Mouse (Mus musculus): ENCODE results near the gene Ccm2l.

The Ccm2l gene

DNA sequence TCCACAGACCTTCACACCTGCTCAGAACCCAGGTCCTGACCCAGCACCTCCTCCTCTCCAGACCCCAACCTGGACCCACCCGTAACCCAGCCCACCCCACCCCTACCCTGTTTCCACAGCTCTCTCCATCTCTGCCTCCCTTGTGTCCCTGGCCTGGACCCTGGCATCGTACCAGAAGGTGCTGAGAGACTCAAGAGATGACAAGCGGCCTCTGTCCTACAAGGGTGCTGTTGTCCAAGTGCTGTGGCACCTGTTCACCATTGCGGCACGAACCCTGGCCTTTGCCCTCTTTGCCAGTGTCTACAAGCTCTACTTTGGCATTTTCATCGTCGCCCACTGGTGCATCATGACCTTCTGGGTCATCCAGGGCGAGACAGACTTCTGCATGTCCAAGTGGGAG, 11.9 kb upstream of the Ccm2l start:
- DNase-seq: no peak

DNA sequence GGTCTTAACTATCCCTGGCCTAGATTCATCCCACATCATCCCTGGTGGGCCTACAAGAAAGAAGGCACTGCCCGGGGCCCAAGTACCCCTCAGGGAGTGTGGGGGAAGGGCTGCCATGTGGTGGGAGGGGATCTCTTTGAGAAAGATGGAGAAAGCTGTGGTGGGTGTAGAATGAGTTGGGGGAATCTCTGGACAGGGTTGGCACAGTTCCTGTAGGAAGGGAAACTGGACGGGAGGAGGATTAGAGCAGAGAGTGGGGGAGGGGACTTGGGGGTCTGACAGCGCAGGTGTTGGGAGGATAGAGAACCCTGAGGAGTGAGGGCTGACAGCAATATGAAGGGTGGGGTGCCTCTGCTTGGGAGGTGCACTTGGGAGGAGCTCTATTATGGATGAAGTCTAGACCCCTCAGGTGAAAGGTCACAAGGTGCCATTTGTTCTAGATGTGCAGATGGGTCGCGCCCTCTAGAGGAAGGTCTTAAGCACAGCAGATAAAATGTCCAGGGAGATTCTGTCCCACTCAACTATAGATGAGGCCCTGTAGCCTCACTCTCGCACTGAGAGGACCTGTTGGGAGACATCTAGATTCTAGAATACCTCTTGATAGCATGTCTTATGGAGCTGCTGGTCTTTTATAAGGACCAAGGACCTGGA, 10.4 kb upstream of the Ccm2l start:
- no peak for DNase-seq

DNA sequence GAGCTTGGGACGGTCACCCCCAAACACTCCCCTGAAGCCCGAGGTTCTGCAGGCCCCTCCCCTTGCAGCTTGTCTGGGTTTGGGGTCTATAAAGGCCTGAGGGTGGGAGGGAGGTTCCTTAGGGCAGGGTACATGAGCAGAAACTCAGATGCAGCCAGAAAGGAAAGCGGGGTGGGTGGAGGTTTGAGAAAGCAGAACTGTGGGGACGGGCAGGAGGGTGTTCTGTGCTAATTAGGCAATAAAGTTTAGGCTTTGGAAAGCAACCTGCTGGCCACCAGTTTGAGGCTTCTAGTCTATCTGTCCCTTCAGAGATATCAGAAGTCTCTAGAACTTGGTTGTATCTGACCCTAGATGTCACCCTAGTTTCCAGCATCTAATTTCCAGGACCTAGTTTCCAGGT, 7.4 kb upstream of the Ccm2l start:
- DNase-seq: no peak

DNA sequence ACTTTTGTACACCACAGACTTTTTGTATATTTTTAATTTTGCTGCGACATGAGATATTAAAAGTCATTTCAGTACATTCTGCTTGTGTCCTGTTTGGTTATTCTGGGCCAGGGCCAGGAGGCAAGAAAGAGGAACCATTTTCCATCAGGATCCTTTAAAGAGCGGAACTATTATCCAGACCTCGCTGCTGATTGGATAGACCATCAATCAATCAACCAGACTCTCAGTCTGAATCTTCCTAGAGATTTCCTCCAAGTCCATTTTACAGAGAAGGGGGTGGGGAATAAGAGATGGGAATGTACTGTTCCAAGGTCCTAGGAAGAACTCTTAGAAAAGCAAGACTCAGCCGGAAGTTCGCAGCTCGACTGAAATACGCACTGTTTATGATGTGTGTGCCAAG, 5.5 kb upstream of the Ccm2l start:
- no peak for DNase-seq

DNA sequence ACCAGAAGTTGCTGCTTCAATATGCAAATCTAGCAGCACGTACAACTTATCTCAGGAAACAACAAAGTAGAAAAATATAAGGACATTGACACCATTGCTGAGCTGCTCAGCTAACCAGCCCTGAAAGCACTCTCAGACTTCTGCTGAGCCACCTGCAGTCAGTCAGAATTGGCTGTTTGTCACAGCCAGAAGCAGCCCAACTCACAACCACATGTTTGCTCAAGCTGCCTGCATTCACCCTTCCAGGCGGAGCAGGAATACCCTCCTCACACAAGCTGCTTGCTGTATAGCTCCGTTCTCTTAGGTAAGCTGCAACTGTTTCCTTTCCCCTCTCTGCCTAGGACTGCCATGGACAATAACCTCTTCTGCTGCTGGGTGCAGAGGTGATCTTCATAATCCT, 2.4 kb upstream of the Ccm2l start:
- DNase-seq: no peak

DNA sequence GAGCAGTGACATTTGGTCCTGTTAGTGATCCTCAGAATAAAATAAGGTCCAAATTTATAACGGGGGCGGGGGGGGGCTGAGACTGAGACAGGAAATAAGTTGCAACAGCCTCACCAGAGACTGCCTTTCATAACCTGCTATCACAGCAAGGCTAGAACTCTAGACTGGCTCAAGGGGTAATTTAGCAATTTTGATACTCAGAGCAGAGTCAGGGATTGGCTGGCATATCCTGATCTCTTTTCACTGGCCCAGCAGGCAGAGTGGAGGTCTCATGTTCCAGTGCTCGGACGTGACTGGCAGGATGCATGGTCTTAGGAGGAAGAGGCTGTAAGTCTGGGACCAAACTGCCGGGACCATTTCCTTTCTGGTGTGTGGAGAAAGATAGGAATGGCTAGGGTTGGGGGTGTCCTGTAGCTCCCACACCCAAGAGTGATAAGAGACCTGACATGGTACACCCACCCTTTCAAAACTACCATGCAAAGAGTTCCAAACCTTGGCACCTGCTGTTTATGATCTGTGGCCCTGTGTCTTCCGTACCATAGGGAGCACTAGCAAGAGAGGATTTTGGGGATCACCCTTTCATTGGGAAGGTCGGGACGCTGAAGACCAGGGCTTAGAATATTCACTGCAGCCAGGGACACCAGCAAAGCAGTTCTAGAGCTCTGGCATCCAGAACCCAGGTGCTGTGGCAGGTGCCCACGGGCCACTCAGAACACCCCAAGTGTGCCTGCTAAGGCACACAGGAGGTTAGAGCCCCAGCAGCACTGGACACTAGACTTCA, 1.4 kb upstream of the Ccm2l start:
- no peak for DNase-seq

DNA sequence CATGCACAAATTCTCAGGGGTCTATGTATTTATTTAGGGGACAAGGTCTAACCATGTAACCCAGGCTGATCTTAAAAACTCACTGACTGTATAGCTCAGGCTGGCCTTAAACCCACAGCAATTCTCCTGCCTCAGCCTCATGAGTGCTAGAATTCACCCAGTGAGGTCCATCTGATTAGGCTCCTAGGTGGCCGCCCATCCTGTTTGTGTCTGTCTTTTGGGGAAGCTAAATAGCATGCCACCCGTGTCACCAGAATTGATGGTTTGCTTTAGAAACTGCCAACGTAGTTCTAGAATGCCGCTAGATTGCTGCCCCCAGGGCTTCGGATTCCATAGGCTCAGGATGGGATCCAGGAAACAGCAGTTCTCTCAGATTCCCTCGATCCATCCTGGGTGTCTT, 1.2 kb downstream of the Ccm2l start:
- no peak for DNase-seq

DNA sequence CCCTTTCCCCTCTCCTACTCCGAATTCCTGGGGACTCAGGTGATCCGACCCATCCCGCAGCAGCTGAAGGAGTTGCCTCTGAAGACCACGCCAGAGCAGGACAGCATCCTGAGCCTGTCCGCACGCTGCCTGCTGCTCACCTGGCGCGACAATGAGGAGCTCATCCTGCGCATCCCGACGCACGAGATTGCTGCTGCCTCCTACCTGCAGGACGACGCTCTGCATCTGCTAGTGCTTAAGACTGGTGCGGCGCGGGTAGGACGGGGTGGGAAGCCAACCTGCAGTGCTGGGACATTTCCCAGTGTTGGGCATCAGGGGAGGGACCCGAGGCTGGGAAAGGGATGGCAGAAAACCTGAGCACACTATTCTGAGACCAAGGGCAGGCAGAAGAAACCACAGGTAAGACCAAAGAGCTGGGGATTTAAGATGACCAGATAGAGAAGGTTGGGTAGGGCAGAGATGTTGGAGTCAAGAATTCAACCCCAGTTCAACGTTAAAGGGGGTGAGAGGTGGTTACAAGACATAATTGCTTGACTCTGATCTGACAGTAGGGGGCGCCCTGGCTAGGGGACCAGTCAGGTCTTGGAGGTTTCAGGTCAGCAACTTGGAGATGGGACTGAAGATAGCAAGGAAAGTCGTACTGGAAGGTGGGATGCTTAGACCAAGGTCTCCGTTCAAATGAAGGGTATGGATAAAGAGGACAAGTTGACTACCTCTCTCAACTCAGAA, 5.2 kb downstream of the Ccm2l start:
- DNase-seq: peak in 1 of 2 experiments; percentile 50

DNA sequence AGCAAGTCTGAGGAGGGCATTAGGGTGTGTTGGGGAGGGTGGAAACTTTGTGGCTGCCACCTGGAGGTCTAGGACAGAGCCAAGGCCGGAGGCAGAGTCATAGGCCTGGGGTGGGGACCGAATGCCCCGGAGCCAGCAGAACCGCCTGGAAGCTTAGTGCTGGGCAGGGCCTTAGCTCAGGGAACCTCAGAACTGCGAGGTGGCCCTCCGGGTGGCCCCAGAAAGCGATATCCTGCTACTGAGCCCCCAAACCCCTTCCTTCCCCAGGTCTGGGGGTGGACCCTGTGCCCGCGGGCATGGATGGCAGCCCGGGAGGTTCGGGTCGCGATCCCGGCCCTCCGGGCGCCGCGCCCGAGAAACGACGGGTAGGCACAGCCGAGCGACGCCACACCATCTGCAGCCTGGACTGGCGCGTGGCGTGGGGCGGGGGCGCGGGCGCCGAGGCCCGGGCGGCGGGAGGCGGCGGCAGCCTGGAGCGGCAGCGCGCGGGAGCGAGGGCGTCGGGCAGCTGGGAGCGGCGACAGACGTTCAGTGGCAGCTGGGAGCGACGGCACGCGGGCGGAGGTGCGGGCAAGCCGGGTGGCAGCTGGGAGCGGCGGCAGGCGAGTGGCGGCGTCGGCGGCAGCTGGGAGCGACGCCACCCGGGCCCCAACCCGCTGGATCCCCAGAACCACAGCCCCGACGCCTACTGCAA, 5.9 kb downstream of the Ccm2l start:
- no peak for DNase-seq

DNA sequence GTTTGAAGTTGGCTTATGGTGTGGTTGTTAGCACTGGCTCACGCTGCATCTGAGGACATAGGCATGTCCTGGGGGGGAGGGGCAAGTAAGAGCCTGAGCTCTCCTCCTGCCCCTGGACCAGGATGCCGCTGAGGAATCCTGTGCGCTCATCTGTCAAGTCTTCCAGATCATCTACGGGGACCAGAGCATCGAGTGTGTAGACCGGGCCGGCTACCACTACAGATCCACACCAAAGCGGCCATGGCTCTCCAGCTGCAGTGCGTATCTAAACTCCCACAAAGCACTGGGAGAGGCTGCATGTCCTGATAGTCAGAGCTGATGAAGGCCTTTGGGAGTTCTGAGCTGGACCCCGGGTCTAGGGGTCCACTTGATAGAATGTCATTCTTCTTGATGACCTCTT, 8.9 kb downstream of the Ccm2l start:
- DNase-seq: no peak

DNA sequence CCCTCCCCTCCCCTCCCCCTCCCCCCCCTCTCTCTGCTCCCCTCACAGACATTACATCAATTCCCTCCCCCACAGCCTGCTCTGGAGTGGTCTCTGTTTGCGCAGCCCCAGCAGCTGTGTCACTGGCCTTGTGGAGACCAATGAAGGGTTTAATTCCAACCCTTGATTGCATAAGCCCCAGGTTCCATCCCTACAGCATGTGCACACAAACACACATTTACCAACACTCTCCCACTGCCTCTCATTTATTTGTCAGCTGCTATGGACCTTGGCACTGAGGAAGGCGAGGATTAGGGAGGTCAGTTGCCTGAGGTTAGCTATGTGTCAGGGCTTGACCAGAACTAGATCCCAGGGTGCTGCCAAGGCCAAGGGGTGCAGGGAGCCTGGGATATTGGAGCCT, 10.2 kb downstream of the Ccm2l start:
- peak in 1 of 2 experiments; percentile 16 for DNase-seq

DNA sequence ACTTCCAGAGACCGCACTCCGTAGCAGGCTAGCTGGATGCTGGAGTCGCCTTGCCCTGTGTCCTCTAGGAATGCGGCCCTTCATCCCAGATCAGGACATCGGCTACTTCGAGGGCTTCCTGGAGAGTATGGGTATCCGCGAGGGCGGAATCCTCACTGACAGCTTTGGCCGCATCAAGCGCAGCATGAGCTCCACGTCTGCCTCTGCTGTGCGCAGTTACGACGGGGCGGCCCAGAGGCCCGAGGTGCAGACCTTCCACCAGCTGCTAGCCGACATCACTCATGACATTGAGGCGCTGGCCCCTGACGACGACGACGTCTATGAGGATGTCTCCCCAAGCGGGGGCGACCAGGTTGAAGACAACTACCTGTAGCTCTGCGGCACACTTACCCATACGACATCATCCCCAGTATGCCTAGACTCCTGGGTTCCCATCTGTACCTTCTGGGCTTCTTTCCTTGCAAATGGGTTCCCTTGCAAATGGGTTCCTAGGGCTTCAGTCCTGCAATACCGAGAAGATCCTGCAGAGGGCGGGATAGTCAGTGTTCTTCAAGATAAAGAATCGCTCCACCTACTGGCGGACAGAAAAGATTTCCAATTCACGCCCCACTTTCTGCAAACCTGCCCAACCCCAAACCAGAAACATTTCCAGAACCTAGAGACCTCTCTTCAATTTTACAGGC, 15.2 kb downstream of the Ccm2l start:
- DNase-seq: peak; percentile 63 to 83

DNA sequence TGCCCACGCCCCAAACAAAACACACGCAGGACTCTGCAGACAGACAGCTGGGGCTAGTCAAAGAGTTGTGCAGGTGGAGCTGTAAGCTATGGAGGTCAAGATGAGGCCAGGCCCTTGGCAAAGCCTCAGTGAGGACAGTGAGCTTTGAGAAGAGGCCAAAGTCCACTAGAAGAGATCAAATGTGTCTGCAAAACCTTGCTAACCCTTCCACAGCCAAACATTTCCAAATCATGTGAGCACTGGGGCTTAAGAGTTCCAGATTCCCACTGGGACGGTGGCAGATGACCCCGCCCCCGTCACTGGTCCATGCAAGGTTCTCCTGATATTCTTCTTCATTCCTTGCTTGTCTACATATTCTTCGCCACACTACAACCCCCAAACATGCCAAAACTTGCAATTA, 16.1 kb downstream of the Ccm2l start:
- DNase-seq: peak in 1 of 2 experiments; percentile 16

DNA sequence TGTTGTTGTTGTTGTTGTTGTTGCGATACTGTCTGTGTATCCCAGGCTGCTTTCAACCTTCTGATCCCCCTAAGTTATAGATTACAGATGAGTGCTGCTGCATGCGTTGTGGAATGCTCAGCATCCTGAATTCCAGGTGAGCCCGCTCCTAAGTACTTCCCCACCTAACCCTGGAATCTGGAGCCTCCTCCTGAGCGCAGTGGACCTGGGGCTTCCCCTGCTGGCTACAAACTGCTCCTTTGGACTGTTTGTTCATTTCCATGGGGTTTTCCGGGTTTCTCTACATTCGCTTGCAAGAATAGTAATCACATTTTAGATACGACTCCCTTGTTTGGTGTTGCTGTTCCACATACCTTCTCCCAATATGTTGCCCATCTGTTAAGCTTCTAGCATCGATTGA, 17.5 kb downstream of the Ccm2l start:
- peak in 1 of 2 experiments; percentile 61 for DNase-seq

DNA sequence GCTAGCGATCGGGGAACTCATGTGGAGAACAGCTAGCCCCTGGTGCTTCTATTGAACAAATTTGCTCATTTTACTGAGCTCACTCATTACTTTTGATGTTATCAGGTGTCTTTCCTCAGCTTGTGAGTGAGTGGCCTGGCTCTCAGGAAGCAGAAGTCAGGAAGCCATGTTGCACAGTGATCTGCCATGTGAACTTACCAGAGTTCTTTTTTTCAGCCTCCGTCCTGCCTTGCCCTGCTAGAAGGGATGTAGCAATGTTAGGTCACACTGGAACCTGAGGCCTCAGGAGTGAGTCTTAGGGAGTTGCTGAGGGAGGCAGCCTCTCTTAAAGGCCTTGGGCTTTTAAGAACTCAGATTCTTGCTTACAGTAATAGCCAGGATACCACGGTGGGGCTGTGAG, 18.1 kb downstream of the Ccm2l start:
- peak in 1 of 2 experiments; percentile 20 for DNase-seq

DNA sequence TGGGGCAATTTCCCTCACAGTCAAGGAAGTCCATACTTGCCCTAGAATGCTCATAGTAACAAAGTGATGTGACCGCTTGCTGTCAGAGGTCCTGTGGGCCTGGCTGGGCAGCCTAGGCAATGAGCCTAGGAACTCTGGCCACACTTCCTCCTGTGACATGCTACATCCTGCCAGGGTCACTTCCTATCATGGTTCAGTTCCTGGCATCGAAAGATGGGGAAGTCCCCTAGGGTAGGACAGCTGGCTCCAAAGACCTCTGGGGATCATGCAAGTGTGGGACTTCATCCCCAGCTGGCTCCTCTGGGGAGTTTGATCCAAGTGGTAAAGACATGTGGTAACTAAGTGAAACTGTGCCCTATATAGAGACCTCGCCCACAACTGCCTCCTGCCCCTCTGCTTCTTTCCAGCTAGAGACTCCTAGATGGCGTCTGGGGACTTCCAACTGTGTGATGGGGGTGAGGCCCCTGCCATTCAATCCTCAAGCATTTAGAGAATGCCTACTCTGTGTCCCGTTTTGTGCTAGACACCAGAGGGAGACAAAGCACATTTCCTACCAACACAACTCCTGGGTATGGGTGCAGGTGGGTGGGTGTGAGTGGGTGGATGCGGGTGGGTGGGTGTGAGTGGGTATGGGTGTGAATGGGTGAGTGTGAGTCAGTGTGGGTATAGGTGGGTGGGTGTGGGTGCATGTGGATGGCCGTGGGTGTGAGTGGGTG, 18.7 kb downstream of the Ccm2l start:
- peak; percentile 61 to 74 for DNase-seq

DNA sequence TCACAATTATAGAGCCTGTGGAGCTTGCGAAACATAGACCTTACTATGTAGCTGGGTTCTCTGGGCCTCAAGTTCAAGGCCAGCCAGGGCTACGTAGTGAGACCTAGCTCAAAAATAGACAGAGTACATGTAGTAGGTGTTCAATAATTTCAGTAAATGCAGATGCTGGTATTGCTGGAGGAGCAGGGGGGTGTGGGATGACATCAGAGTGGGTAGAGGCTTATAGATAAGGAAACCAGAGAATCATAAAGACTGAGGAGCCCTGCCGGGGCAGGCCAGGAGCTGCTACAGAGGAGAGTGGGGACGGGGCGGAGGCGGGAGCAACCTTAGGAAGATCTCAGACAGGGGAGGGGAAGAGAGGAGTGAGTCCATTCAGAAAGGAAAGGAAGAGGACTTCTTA, 19.8 kb downstream of the Ccm2l start:
- DNase-seq: peak in 1 of 2 experiments; percentile 8

DNA sequence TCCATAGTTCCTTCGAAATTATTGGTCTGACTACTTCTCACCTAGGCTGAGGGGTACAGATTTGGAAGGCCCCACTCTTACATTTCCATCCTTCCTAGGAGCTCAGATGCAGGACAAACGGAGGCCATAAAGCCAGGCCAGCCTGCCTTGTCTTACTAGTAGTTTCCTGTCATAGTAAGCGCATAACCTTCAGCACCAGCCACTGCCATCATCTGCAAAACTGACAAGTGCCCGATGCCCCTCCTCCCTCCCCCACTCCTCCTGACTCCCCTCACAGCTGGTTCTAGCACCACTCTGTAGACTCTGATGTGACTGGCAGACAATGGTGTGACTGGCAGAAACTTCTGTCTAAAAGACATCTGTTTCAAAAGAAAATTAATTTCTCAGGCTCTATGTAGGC, 20.4 kb downstream of the Ccm2l start:
- peak in 1 of 2 experiments; percentile 6 for DNase-seq

DNA sequence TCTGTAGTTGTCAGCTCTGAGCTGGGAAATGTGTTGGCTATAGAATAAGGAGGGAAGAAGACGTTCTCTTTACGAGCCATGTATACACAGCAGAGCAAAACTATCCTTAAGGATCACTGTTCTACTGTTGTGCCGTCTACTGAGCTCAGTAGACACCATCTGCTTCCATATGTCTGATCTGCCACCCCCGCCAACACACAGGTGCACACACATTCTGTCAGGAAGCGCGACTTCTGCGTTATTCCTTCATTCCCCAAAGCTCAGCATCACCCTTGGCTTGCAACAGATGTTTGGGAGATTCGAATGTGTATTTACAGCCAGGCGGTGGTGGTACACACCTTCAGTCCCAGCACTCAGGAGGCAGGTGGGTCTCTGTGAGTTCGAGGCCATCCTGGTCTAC, 21.3 kb downstream of the Ccm2l start:
- peak in 1 of 2 experiments; percentile 5 for DNase-seq

DNA sequence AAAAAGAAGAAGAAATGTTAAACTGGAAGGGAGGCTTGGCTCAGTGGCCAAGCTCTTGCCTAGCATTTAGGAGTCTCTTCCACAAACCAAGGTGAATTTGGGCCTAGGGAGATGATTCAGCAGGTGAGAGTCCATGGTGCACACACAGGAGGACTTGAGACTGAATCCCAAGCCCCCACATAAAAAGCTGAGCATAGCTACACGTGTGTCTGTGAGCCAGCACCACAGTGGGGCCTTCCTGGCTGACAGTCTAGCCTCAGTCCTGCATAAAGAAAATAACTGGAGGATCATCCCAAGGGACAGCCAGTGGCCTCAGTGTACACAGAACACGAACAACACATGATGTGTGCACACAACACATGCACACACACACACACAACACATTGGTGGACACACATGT, 23.6 kb downstream of the Ccm2l start:
- no peak for DNase-seq

DNA sequence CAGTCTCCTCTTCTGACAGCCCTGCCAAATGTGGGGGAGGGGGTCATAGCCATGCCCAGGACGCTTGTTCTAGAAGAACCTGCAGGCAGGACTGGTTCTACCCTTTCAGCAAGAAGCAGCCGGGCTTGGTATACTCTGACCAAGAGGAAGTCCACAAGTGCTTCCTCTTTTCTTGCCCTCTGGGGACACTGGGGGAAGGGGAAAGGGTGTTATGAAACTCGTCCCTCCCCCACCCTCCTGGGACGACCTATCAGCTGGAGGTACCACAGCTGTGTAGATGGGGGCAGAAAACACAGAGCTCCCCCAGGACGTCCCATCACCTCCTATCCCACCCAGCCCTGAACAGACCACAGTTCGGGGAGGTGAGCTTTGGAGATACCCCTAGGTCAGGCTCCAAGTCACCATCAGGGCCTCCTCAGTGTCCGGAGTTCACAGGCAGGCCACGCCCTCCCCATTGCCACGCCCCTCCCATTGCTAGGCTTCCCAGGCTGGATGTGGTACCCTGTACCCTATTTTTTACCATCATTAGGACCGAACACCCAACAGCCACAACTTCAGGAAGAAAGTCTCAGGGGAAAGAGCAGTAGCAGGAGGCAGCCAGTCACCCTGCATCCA, 24.9 kb downstream of the Ccm2l start:
- peak; percentile 71 to 74 for DNase-seq
